Mouse (Mus musculus) layer of hippocampus, adult 8-10 months (tissue): ENCODE measurements at regions not wholly inside any gene's neighbourhood (a gene's known extent, or its start where the extent isn't known, plus 50 kb on each side); places are given as distances from the start of the nearest gene placed in this dataset.

Experiments
- DNase-seq, 2 experiments: peaks; one replicate each; pipeline ENCODE4 v3.0.0; 2022; ENCODE audit warnings: low spot score in 2 of 2

- DNase-seq = no peak
These were observed 72.9 kb downstream of the Manea start for GRCm38 (mm10) chr4:26273754-26274153.

GRCm38 (mm10) chr4:26259230-26260029, 87.3 kb downstream of the Manea start:
- DNase-seq = no peak

DNA sequence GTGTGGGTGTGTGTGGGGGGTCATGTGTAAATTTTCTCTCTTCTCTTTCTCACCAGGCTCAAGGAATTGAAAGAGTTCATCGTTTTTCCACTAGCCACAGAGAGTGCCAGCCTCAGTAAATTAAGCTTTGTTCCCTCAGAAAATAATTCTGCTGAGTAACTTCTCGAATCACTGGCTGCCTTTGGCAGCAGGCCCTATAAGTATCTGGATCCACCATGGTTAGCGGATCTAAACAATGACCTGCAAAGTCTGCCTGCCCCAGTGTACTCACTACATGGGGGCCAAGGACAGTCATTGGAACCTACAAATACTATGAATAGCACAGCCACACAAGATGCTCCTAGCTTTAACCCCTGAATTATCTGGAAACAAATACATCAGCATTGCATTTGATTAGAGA, 90.8 kb downstream of the Manea start:
- DNase-seq = no peak

GRCm38 (mm10) chr4:26247925-26248856, 98.5 kb downstream of the Manea start:
- peak in 1 of 2 experiments; percentile 57 for DNase-seq

GRCm38 (mm10) chr4:26223267-26223666, 123.4 kb downstream of the Manea start:
- DNase-seq = no peak
